Mouse (Mus musculus) cerebellum, adult 2 months (tissue): Measurements from ENCODE around the gene Lhx3. TPM values are rescaled to one million over a fixed set of nuclear protein-coding genes. Genes with fewer than 3 reads are reported as not detected.
A peak's percentile ranks its signal among the peaks of the same experiment; 100 is the strongest.

ENCODE experiments used
- DNase-seq, 2 experiments: peaks; one replicate each; pipeline ENCODE4 v3.0.0; 2021
- H3K27ac ChIP-seq: fragments of 200-500 bp; 2 replicates; pipeline ENCODE4 v1.5.1; 2012; ENCODE audit warnings: low read length, control low read depth, inconsistent platforms; ENCODE audit not compliant: insufficient read depth
- H3K27me3 ChIP-seq: fragments of 200-500 bp; 2 replicates; pipeline ENCODE4 v1.6.1; 2012; ENCODE audit warnings: inconsistent platforms, mild to moderate bottlenecking, low read length, moderate library complexity; ENCODE audit not compliant: control insufficient read depth, insufficient read depth
- H3K4me1 ChIP-seq: fragments of 200-500 bp; 2 replicates; pipeline ENCODE4 v1.6.1; 2011; ENCODE audit warnings: low read length; ENCODE audit not compliant: control insufficient read depth, insufficient read depth
- H3K4me3 ChIP-seq: fragments of 200-500 bp; replicated peaks from 2 replicates; pipeline ENCODE3; 2011; ENCODE audit warnings: mild to moderate bottlenecking, low read depth, low read length, control low read depth; ENCODE audit not compliant: insufficient read depth
- CTCF ChIP-seq: fragments of 200-500 bp; IDR thresholded peaks from 2 replicates; pipeline ENCODE4 v1.5.1; 2011; ENCODE audit warnings: low read depth, mild to moderate bottlenecking, control low read depth, low read length, moderate library complexity, borderline replicate concordance; ENCODE audit not compliant: insufficient read depth
- POLR2A ChIP-seq: fragments of 200-500 bp; IDR thresholded peaks from 2 replicates; pipeline ENCODE4 v1.6.1; 2011; ENCODE audit warnings: low read length, control low read depth, borderline replicate concordance; ENCODE audit not compliant: insufficient read depth
- WGBS: fragments of 180-500 bp; shearing (Covaris S2); methylation state at CpG from one replicate; pipeline ENCODE4 v1.1.7; 2018; 5-methylcytosine and 5-hydroxymethylcytosine counted together
- polyA plus RNA-seq: library from polyadenylated mRNA; depleted of rRNA; stranded (reverse); fragments of >200 nt; gene quantifications from 2 replicates; pipeline ENCODE4 v1.2.3, GENCODE M21; 2012; rRNA removed

Gene Lhx3
- polyA plus RNA-seq, 1 experiment = 1.3 TPM

DNA sequence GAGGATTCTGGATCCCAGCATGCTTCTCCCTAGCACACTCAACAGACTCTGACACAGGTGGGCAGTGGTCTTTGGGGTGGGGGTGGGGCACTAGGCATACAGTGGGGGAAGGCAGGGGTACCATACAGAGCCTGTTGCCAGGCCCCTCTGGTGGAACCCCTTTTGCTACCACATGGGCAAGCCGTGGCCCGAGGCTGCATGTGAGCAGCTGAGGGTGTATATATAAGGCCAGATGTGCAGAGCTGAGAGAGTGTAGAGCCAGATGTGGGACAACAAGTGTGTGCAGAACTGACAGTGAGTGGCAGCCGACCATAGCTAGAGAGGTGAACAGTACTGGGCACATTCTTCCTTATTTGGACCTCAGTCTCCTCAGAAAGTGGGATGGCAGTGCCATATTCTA, 41.2 kb downstream of the Lhx3 start:
- H3K27me3 ChIP-seq = no peaks in the 10 kb centered on the region
- WGBS = 86% methylated on average over 3 of the region's 3 CpGs
- H3K4me3 ChIP-seq = no peak overlapping the region
- no peak for DNase-seq
- TF ChIP-seq CTCF (no peak), POLR2A (no peak)
- no peaks in the 10 kb centered on the region for H3K4me1 ChIP-seq
- H3K27ac ChIP-seq = no peak overlapping the region

- H3K27ac ChIP-seq = no peak overlapping the region
- DNase-seq = no peak
- H3K27me3 ChIP-seq = no peaks in the 10 kb centered on the region
- H3K4me3 ChIP-seq = no peak overlapping the region
- TF ChIP-seq POLR2A (no peak), CTCF (no peak)
- 58% methylated on average over 9 of the region's 9 CpGs for WGBS
- peaks cover 29% of the 10 kb centered on the region for H3K4me1 ChIP-seq
Measured at GRCm38 (mm10) chr2:26158064-26158463, 50.0 kb downstream of the Lhx3 start.

GRCm38 (mm10) chr2:26156191-26156977, 51.7 kb downstream of the Lhx3 start:
- WGBS = 36% methylated on average over 10 of the region's 10 CpGs
- Histone ChIP-seq H3K4me1 (peaks cover 29% of the 10 kb centered on the region), H3K4me3 (no peak overlapping the region), H3K27ac (no peak overlapping the region), H3K27me3 (no peaks in the 10 kb centered on the region)
- DNase-seq = no peak
- no peak for TF ChIP-seq CTCF
- TF ChIP-seq POLR2A = no peak

- TF ChIP-seq POLR2A (no peak), CTCF (no peak)
- WGBS = 68% methylated on average over 3 of the region's 3 CpGs
- Histone ChIP-seq H3K4me1 (peaks cover 29% of the 10 kb centered on the region), H3K27me3 (no peaks in the 10 kb centered on the region), H3K4me3 (no peak overlapping the region), H3K27ac (no peak overlapping the region)
- DNase-seq = no peak
Measured at GRCm38 (mm10) chr2:26155737-26156136, 52.4 kb downstream of the Lhx3 start.

- TF ChIP-seq CTCF = no peak
- TF ChIP-seq POLR2A = no peak
- Histone ChIP-seq H3K4me3 (no peak overlapping the region), H3K27me3 (no peaks in the 10 kb centered on the region), H3K27ac (no peak overlapping the region), H3K4me1 (peaks cover 29% of the 10 kb centered on the region)
- 29% methylated on average over 5 of the region's 5 CpGs for WGBS
- no peak for DNase-seq
Measured at GRCm38 (mm10) chr2:26154586-26154985, 53.5 kb downstream of the Lhx3 start.

GRCm38 (mm10) chr2:26153909-26154340, 54.2 kb downstream of the Lhx3 start:
- 15% methylated on average over 4 of the region's 4 CpGs for WGBS
- no peak for TF ChIP-seq POLR2A
- peak; percentile 80 for TF ChIP-seq CTCF
- Histone ChIP-seq H3K27ac (no peak overlapping the region), H3K4me1 (peaks cover 29% of the 10 kb centered on the region), H3K4me3 (no peak overlapping the region), H3K27me3 (no peaks in the 10 kb centered on the region)
- DNase-seq = peak; percentile 66

GRCm38 (mm10) chr2:26153295-26153694, 54.8 kb downstream of the Lhx3 start:
- H3K27ac ChIP-seq = no peak overlapping the region
- peak; percentile 64 for TF ChIP-seq CTCF
- no peak for TF ChIP-seq POLR2A
- peak in 1 of 2 experiments; percentile 61 for DNase-seq
- no peak overlapping the region for H3K4me3 ChIP-seq
- H3K4me1 ChIP-seq = peaks cover 31% of the 10 kb centered on the region
- no peaks in the 10 kb centered on the region for H3K27me3 ChIP-seq
- 45% methylated on average over 4 of the region's 4 CpGs for WGBS

Other genes with a start within 250 kb of the Lhx3 start
- gene Camsap1, start 225.0 kb downstream of the Lhx3 start, polyA plus RNA-seq = 35.7 and 39.7 TPM in 2 replicates
- gene Ubac1, start 186.5 kb downstream of the Lhx3 start, polyA plus RNA-seq = 92.2 and 101 TPM in 2 replicates
- gene Nacc2, start 85.1 kb downstream of the Lhx3 start, polyA plus RNA-seq = 117 and 124 TPM in 2 replicates
- 20.7 and 24.3 TPM in 2 replicates for gene Qsox2, start 29.2 kb upstream of the Lhx3 start, polyA plus RNA-seq
- 2.7 and 3.0 TPM in 2 replicates for gene Ccdc187, start 86.3 kb upstream of the Lhx3 start, polyA plus RNA-seq
- gene Gpsm1, start 107.2 kb upstream of the Lhx3 start, polyA plus RNA-seq = 126 and 137 TPM in 2 replicates
- 32.6 and 34.9 TPM in 2 replicates for gene Dnlz, start 143.8 kb upstream of the Lhx3 start, polyA plus RNA-seq
- 5.7 and 6.2 TPM in 2 replicates for gene Card9, start 152.6 kb upstream of the Lhx3 start, polyA plus RNA-seq
- gene Snapc4, start 172.4 kb upstream of the Lhx3 start, polyA plus RNA-seq = 59.2 and 63.9 TPM in 2 replicates
- gene Entr1, start 181.0 kb upstream of the Lhx3 start, polyA plus RNA-seq = 288 and 289 TPM in 2 replicates
- 98.2 and 104 TPM in 2 replicates for gene Pmpca, start 181.1 kb upstream of the Lhx3 start, polyA plus RNA-seq
- gene Inpp5e, start 200.9 kb upstream of the Lhx3 start, polyA plus RNA-seq = 60.2 and 67.9 TPM in 2 replicates
- gene Sec16a, start 236.9 kb upstream of the Lhx3 start, polyA plus RNA-seq = 43.2 and 44.6 TPM in 2 replicates